Mouse (Mus musculus) monocyte, adult 2 months (primary cell): ENCODE results near the gene Vmn1r4.

ENCODE experiments used
- DNase-seq, 2 experiments: peaks; one replicate each; pipeline ENCODE4 v3.0.0; 2022; ENCODE audit warnings: low spot score in 2 of 2, low read depth in 1 of 2

Gene Vmn1r4

GRCm38 (mm10) chr6:56916279-56916678, 7.5 kb upstream of the Vmn1r4 start:
- no peak for DNase-seq

GRCm38 (mm10) chr6:56917578-56918368, 6.0 kb upstream of the Vmn1r4 start:
- DNase-seq: no peak

- DNase-seq: no peak
These were observed 4.3 kb upstream of the Vmn1r4 start for GRCm38 (mm10) chr6:56919330-56920044.

- DNase-seq: no peak
These were observed 3.4 kb upstream of the Vmn1r4 start for GRCm38 (mm10) chr6:56920222-56921092.

- DNase-seq: no peak
These were observed 487 bp upstream of the Vmn1r4 start for GRCm38 (mm10) chr6:56923331-56923725.

- no peak for DNase-seq
These were observed 8.0 kb downstream of the Vmn1r4 start for GRCm38 (mm10) chr6:56931648-56932415.

DNA sequence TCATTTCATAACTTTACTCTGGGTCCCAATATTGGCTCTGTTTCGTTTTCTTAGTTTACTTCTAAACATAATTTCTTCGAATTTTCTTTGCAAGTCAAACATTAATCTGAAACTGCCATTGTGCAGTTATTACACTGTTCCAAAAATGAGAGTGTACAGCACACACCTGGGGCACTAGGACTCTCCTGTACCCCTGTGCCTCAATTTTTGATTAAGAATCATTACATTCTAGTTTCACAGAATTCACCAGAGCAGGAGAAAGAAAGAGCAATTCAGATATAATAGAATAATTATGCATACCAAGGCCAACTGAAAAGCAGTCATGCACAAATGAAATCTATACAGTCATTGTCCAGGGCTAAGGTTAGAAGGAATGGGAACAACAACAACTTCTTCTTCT, 8.6 kb downstream of the Vmn1r4 start:
- no peak for DNase-seq

GRCm38 (mm10) chr6:56934366-56934765, 10.6 kb downstream of the Vmn1r4 start:
- no peak for DNase-seq

DNA sequence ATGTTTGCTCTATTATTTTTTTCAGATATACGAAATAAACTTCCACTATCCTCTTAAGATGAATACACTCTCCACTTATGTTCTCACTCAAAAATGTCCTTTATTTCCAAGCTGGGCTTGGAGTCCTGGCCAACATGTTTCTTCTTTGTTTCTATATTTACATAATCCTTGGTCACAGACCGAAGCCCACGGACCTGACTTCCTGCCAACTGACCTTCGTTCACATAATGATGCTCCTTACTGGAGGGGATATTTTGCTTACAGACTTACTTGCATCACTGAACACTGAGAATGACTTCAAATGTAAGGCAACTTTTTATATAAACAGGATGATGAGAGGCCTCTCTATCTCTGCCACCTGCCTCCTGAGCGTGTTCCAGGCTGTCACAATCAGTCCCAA, 32.6 kb downstream of the Vmn1r4 start:
- DNase-seq: no peak

DNA sequence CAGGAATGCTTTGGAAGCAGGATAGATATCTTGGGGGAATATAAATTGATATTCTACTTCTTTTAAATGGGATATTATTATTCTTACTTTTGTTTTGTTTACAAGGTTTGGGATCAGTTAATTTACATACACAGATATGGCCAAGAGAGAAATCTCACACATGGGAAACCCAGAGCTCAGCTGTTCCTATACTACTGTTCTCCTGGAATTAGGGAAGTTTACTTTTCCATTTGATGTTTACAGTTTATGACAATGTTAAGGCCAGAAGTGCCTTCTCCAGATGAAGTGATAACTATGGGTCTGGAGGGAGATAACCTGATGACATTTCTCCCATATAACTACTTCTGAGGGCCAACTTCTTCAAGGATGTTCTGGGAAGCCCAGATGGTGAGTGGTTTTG, 46.2 kb downstream of the Vmn1r4 start, which contains the start of gene Vmn1r5:
Vmn1r5 (plus strand) TSS at position 301 of the 400 bp plus-strand sequence.
- no peak for DNase-seq

DNA sequence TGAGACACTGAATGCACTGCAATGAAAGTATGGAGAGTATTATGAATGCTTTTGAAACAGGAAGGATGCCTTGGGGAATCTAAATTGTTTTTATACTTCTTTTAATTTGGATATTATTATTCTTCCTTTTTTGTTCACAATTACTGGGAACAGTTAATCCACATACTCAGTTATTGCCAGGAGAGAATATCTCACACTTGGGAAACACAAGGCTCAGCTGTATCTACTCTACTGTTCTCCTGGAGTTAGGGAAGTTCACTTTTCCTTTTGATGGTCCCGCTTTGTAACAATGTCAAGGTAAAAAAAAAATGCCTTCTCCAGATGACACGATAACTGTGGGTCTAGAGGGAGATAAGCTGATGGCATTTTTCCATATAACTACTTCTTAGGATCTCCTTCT, 73.1 kb downstream of the Vmn1r4 start, which contains the start of gene Vmn1r6:
Vmn1r6 (plus strand) TSS at position 301 of the 400 bp plus-strand sequence.
- DNase-seq: no peak
